Mouse (Mus musculus): Measurements from ENCODE around the gene Nipal1. TPM values are rescaled to one million over a fixed set of nuclear protein-coding genes. Genes with fewer than 3 reads are reported as not detected.

Gene Nipal1
- polyA plus RNA-seq, 1 experiment from 2014 or later = 0.68 TPM

DNA sequence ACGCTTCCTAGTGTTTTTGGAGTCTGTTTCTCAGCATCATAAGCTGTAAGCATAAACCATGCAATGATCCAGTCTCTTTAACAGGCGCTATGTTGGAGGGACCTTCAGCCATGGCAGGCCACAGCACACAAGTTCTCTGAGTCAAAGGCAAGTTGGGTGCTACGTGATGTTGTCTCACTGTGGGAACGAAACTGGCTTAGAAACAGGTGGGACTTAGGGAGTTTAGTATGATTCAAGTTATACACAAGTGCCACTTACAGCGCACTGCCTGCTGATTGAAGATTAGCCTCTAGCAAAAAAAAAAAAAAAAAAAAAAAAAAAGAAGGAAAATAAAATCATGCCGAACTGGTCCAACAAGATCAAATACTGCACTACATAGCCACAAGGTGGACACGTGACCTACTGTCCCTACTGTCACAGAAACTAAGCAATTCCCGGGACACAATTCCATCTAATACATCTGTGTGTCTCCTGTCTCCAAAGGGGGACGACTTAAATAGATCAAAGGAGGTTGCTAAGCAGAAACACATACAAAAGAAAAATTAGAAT, 27.5 kb downstream of the Nipal1 start:
- no peaks in the 10 kb centered on the region for H3K36me3 ChIP-seq
- WGBS = 83% methylated on average over 9 of the region's 9 CpGs
- no peak overlapping the region for H3K4me3 ChIP-seq
- H3K27me3 ChIP-seq (ENCODE audit: insufficient read depth, poor library complexity, severe bottlenecking) = no peaks in the 10 kb centered on the region
- no peaks in the 10 kb centered on the region for H3K9me3 ChIP-seq
- H3K4me1 ChIP-seq = no peaks in the 10 kb centered on the region
- H3K27ac ChIP-seq = no peak overlapping the region
- no peak for DNase-seq (ENCODE audit: low spot score)

DNA sequence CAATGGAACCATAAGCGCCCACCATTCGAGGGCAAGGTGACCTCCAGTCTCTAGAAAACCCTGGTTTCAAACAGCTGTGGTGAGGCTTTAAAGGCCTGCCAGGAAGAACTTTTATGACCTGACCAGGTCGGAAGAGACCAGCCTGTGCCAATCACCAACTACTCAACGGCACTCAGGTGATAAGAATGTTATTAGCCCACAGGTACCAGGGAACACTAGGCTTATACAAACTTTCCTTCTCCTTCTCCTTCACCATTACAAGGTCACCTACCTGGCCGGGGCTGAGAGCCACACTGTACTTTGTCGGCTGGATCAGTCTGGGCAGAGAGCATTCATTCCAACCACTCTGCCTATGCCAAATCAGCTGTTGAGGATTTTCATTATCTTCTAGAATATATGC, 33.9 kb downstream of the Nipal1 start:
- H3K36me3 ChIP-seq = no peaks in the 10 kb centered on the region
- H3K4me3 ChIP-seq = no peak overlapping the region
- no peaks in the 10 kb centered on the region for H3K9me3 ChIP-seq
- H3K4me1 ChIP-seq = no peaks in the 10 kb centered on the region
- no peak overlapping the region for H3K27ac ChIP-seq
- DNase-seq (ENCODE audit: low spot score) = no peak
- 77% methylated on average over 6 of the region's 6 CpGs for WGBS
- no peaks in the 10 kb centered on the region for H3K27me3 ChIP-seq (ENCODE audit: insufficient read depth, poor library complexity, severe bottlenecking)

DNA sequence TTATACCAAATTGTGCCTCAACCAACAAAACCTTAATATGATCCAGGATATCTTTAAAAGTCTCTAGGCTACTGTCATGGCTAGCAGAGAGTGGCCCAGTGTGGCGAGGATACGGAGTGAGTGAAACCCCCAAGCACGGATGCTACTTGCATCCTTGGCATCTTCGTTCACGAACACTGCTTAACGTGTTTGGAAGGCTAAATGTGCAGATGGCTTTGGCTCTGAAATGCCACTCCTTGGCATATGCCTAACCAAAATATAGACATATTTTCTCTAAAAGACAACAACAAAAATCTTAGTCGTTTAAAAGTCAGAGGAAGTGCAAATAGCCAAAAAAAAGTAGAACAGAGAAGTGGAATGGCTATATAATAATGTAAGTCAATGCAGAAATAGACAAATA, 42.0 kb downstream of the Nipal1 start:
- Histone ChIP-seq H3K4me1 (no peaks in the 10 kb centered on the region), H3K27ac (no peak overlapping the region), H3K4me3 (no peak overlapping the region), H3K9me3 (0 out of 2 replicates have a peak, but pooled peaks cover 3% of the 10 kb centered on the region), H3K36me3 (no peaks in the 10 kb centered on the region), H3K27me3 (ENCODE audit: insufficient read depth, poor library complexity, severe bottlenecking) (no peaks in the 10 kb centered on the region)
- DNase-seq (ENCODE audit: low spot score) = no peak
- 92% methylated on average over 7 of the region's 7 CpGs for WGBS

DNA sequence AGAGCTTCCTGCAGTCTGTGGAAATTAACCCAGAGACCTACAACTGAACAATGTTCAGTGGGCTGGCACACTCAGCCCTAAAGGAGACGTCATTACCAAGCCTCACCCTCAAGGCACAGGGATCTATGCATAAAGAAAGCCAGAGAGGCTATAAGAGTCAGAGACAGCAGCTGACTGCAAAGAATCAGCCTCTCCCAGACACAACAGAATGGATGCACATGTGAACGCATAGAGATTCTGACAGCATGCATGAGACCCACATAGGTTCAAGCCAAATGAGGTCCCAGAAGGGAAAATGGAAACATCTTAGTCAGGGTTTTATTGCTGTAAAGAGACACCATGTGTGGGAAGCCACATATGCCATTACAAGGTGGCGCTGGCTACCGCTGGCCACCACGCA, 42.9 kb downstream of the Nipal1 start:
- no peak for DNase-seq (ENCODE audit: low spot score)
- H3K27me3 ChIP-seq (ENCODE audit: insufficient read depth, poor library complexity, severe bottlenecking) = no peaks in the 10 kb centered on the region
- no peak overlapping the region for H3K4me3 ChIP-seq
- H3K36me3 ChIP-seq = no peaks in the 10 kb centered on the region
- H3K4me1 ChIP-seq = no peaks in the 10 kb centered on the region
- 91% methylated on average over 5 of the region's 5 CpGs for WGBS
- 0 out of 2 replicates have a peak, but pooled peaks cover 3% of the 10 kb centered on the region for H3K9me3 ChIP-seq
- no peak overlapping the region for H3K27ac ChIP-seq

DNA sequence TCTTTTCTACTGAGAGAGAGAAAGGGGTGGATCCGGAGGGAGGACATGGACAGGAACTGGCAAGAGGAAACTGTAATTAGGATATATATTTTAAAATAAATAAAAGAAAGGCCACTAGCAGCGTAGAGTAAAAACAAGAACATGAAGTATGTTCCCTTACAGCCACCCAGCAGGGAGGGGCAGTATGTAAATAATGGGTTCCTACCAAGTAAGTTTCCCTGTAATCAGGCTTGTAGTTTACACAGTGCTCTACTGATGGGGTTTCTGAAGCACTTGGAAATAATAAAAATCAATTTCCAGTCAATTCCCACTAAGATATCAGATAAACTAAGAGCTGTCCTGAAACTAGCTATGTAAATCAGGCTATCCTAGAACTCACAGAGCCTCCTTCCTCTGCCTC, 47.1 kb downstream of the Nipal1 start:
- no peaks in the 10 kb centered on the region for H3K27me3 ChIP-seq (ENCODE audit: insufficient read depth, poor library complexity, severe bottlenecking)
- H3K27ac ChIP-seq = no peak overlapping the region
- WGBS = 84% methylated on average over 2 of the region's 2 CpGs
- no peaks in the 10 kb centered on the region for H3K9me3 ChIP-seq
- H3K36me3 ChIP-seq = no peaks in the 10 kb centered on the region
- DNase-seq (ENCODE audit: low spot score) = no peak
- H3K4me3 ChIP-seq = no peak overlapping the region
- H3K4me1 ChIP-seq = no peaks in the 10 kb centered on the region

DNA sequence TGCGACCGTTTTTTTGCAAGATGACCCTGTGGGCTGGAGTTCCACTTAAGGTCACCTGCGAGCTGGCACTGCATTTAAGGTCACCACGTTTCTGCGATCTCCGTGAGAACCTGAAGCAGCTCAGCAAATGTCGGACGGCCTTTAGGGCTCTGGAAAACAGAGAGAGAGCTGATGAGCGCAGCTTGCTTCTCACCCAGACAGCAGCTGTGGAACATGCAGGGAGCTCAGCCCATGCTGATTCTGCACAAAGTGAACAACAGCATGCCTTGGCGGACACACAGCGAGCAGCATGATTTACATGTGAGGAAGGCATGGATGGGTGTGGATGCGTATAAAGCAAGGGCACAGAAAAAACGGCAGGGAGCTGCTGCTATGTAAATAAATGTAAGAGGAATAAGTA, 48.9 kb downstream of the Nipal1 start:
- H3K4me3 ChIP-seq = no peak overlapping the region
- WGBS = 78% methylated on average over 13 of the region's 13 CpGs
- no peaks in the 10 kb centered on the region for H3K36me3 ChIP-seq
- H3K27me3 ChIP-seq (ENCODE audit: insufficient read depth, poor library complexity, severe bottlenecking) = no peaks in the 10 kb centered on the region
- no peaks in the 10 kb centered on the region for H3K9me3 ChIP-seq
- DNase-seq (ENCODE audit: low spot score) = no peak
- H3K4me1 ChIP-seq = no peaks in the 10 kb centered on the region
- no peak overlapping the region for H3K27ac ChIP-seq

- DNase-seq (ENCODE audit: low spot score) = no peak
- H3K4me3 ChIP-seq = no peak overlapping the region
- no peak overlapping the region for H3K27ac ChIP-seq
- no peaks in the 10 kb centered on the region for H3K27me3 ChIP-seq (ENCODE audit: insufficient read depth, poor library complexity, severe bottlenecking)
- 58% methylated on average over 3 of the region's 3 CpGs for WGBS
- H3K9me3 ChIP-seq = no peaks in the 10 kb centered on the region
- no peaks in the 10 kb centered on the region for H3K4me1 ChIP-seq
- no peaks in the 10 kb centered on the region for H3K36me3 ChIP-seq
Measured at GRCm38 (mm10) chr5:72698343-72698742, 50.7 kb downstream of the Nipal1 start.

DNA sequence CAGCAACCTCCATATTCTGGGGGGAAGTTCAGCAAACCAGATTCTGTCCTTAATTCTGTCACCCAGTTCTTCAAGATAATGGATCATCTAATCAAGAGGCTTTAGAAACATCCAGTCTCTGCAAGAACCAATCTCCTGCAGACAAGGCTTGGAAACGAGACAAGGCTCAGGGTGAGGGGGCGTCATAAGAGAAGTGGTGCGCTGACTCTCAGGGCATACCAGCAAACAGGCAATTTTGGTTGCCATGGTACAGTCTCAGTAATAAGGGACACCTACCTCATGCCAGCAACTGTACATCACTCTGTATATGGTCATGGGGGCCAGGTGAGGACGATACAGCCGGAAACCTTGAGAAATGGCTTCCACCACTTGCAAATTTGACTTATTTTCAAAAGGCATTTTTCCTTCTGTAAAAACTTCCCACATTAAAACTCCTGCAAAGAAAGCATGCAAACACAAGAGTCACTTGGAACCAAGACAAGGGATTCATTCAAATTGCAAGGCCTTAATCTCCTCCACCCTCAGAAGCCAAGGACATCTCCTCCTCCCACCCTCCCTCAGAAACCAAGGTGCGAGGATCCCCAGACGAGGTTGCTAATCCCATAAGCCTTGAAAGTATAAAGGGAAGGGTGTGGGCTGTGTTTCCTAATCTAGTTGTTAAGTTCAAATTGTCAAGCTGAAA, 51.4 kb downstream of the Nipal1 start:
- Histone ChIP-seq H3K4me1 (no peaks in the 10 kb centered on the region), H3K9me3 (no peaks in the 10 kb centered on the region), H3K36me3 (no peaks in the 10 kb centered on the region), H3K27me3 (ENCODE audit: insufficient read depth, poor library complexity, severe bottlenecking) (no peaks in the 10 kb centered on the region), H3K4me3 (no peak overlapping the region), H3K27ac (no peak overlapping the region)
- no peak for DNase-seq (ENCODE audit: low spot score)
- 67% methylated on average over 7 of the region's 7 CpGs for WGBS

GRCm38 (mm10) chr5:72699500-72699818, 51.9 kb downstream of the Nipal1 start:
- Histone ChIP-seq H3K4me3 (no peak overlapping the region), H3K27me3 (ENCODE audit: insufficient read depth, poor library complexity, severe bottlenecking) (no peaks in the 10 kb centered on the region), H3K36me3 (no peaks in the 10 kb centered on the region), H3K9me3 (no peaks in the 10 kb centered on the region), H3K27ac (no peak overlapping the region), H3K4me1 (no peaks in the 10 kb centered on the region)
- DNase-seq (ENCODE audit: low spot score) = no peak
- WGBS = 51% methylated on average over 2 of the region's 2 CpGs

GRCm38 (mm10) chr5:72702202-72702601, 54.6 kb downstream of the Nipal1 start:
- no peak overlapping the region for H3K4me3 ChIP-seq
- no peaks in the 10 kb centered on the region for H3K27me3 ChIP-seq (ENCODE audit: insufficient read depth, poor library complexity, severe bottlenecking)
- no peaks in the 10 kb centered on the region for H3K9me3 ChIP-seq
- H3K36me3 ChIP-seq = no peaks in the 10 kb centered on the region
- H3K4me1 ChIP-seq = no peaks in the 10 kb centered on the region
- DNase-seq (ENCODE audit: low spot score) = no peak
- H3K27ac ChIP-seq = no peak overlapping the region

DNA sequence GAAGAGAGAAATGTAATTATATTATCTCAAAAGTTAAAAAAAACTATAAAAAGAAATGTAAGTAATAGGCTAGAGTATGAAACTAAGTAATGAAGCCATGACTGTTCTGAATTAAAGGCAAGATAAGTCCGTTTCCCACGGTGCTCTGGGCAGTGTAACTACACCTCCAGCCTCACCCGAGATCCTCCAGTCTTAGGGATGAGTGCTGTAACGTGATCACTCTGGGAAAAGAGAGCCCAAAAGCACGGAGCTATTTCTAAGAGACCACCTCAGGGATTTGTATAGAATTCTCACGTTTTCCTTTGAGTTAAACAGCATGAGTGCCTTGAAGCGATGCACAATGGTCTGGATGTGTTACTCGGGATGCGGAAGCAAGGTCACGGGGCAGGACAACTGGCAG, 58.5 kb downstream of the Nipal1 start:
- H3K9me3 ChIP-seq = no peaks in the 10 kb centered on the region
- no peaks in the 10 kb centered on the region for H3K27me3 ChIP-seq (ENCODE audit: insufficient read depth, poor library complexity, severe bottlenecking)
- DNase-seq (ENCODE audit: low spot score) = no peak
- no peak overlapping the region for H3K4me3 ChIP-seq
- H3K36me3 ChIP-seq = no peaks in the 10 kb centered on the region
- 56% methylated on average over 10 of the region's 10 CpGs for WGBS
- no peaks in the 10 kb centered on the region for H3K4me1 ChIP-seq
- no peak overlapping the region for H3K27ac ChIP-seq

DNA sequence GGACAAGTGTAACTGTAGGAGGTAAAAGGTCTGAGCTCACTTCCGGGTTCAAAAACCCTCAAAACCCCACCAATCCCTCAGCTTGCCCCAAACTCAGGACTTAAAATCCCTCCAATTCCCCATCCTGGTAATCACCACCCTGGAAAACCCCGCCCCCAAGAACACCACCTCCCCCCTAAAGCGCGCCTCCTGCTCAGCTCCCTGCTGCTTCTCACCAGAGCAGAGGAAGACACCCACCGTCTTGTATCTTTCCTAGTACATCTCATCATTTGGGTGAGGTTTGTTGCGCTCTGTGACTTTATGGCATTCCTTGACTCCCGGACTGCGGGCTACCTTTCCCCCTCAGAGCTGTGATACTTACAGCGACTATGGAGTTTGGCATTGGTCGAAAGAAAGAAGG, 59.1 kb downstream of the Nipal1 start:
- H3K36me3 ChIP-seq = no peaks in the 10 kb centered on the region
- no peaks in the 10 kb centered on the region for H3K9me3 ChIP-seq
- H3K4me1 ChIP-seq = no peaks in the 10 kb centered on the region
- WGBS = 47% methylated on average over 10 of the region's 10 CpGs
- H3K4me3 ChIP-seq = no peak overlapping the region
- H3K27me3 ChIP-seq (ENCODE audit: insufficient read depth, poor library complexity, severe bottlenecking) = no peaks in the 10 kb centered on the region
- no peak for DNase-seq (ENCODE audit: low spot score)
- H3K27ac ChIP-seq = no peak overlapping the region

- H3K27me3 ChIP-seq (ENCODE audit: insufficient read depth, poor library complexity, severe bottlenecking) = no peaks in the 10 kb centered on the region
- H3K4me3 ChIP-seq = no peak overlapping the region
- H3K27ac ChIP-seq = no peak overlapping the region
- no peaks in the 10 kb centered on the region for H3K9me3 ChIP-seq
- no peaks in the 10 kb centered on the region for H3K4me1 ChIP-seq
- H3K36me3 ChIP-seq = no peaks in the 10 kb centered on the region
- 83% methylated on average over 13 of the region's 13 CpGs for WGBS
- DNase-seq (ENCODE audit: low spot score) = no peak
Measured at GRCm38 (mm10) chr5:72709451-72709850, 61.9 kb downstream of the Nipal1 start.

DNA sequence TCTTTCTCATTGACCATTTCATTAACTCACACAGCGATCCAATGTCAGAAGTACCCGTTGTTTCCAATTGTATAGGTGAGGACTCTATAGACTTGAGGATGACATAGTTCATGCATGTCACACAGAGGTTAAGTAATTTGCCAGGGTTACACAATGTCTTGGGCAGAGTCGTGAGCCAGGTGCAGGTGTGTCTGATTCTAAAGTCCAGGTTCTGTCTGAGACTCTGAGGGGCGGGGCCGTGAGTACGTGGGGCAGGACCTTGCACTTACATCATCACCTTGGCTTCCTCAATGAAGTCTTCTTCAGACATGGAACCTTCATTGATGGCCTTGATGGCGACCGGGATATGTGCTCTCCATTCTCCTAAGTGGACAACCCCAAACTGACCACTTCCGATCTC, 62.4 kb downstream of the Nipal1 start:
- Histone ChIP-seq H3K27me3 (ENCODE audit: insufficient read depth, poor library complexity, severe bottlenecking) (no peaks in the 10 kb centered on the region), H3K4me3 (no peak overlapping the region), H3K4me1 (no peaks in the 10 kb centered on the region), H3K36me3 (no peaks in the 10 kb centered on the region), H3K27ac (no peak overlapping the region), H3K9me3 (no peaks in the 10 kb centered on the region)
- 86% methylated on average over 9 of the region's 9 CpGs for WGBS
- DNase-seq (ENCODE audit: low spot score) = no peak

Data from heart, embryonic 10.5 days (tissue).